Mouse (Mus musculus) liver, embryonic 14.5 days (tissue): Measurements from ENCODE around the gene Timm8b.

Source experiments
- CTCF ChIP-seq: IDR thresholded peaks from 2 replicates; pipeline ENCODE4 v1.5.1; 2016; ENCODE audit warnings: antibody characterized with exemption, low read depth, control low read depth
- EP300 ChIP-seq: IDR thresholded peaks from 2 replicates; pipeline ENCODE4 v1.6.1; 2016; ENCODE audit warnings: antibody characterized with exemption, low read depth

GRCm38 (mm10) chr9:50596973-50597372 is 6.7 kb upstream of the Timm8b start:
- TF ChIP-seq CTCF (no peak), EP300 (no peak)
